Mouse (Mus musculus) kidney, adult 18-20 months (tissue): ENCODE results near the gene Mical2.

Experiments
- DNase-seq: peaks from one replicate; pipeline ENCODE4 v3.0.0; 2021

Gene Mical2

GRCm38 (mm10) chr7:112416058-112416526 lies 190.4 kb downstream of the Mical2 start:
- no peak for DNase-seq

- no peak for DNase-seq
These were observed 191.3 kb downstream of the Mical2 start for GRCm38 (mm10) chr7:112416730-112417513.

- DNase-seq, result no peak
These were observed 191.9 kb downstream of the Mical2 start for GRCm38 (mm10) chr7:112417598-112417997.

GRCm38 (mm10) chr7:112423438-112423837 lies 197.8 kb downstream of the Mical2 start:
- no peak for DNase-seq

GRCm38 (mm10) chr7:112426811-112427210 lies 201.2 kb downstream of the Mical2 start:
- DNase-seq, result no peak

- DNase-seq, result peak; percentile 86
These were observed 201.9 kb downstream of the Mical2 start, which contains the start of gene Parva for GRCm38 (mm10) chr7:112427357-112428157. Gene Parva (plus strand): TSS chr7:112427505.

GRCm38 (mm10) chr7:112428158-112428535 lies 202.5 kb downstream of the Mical2 start:
- peak; percentile 93 for DNase-seq

GRCm38 (mm10) chr7:112439846-112440245 lies 214.2 kb downstream of the Mical2 start:
- no peak for DNase-seq

GRCm38 (mm10) chr7:112444152-112444984 lies 218.7 kb downstream of the Mical2 start:
- DNase-seq, result no peak

GRCm38 (mm10) chr7:112444985-112445367 lies 219.3 kb downstream of the Mical2 start:
- no peak for DNase-seq

GRCm38 (mm10) chr7:112446498-112446897 lies 220.8 kb downstream of the Mical2 start:
- no peak for DNase-seq

GRCm38 (mm10) chr7:112449954-112450700 lies 224.5 kb downstream of the Mical2 start:
- DNase-seq, result peak; percentile 72

- DNase-seq, result no peak
These were observed 226.8 kb downstream of the Mical2 start for GRCm38 (mm10) chr7:112452471-112452870.

- DNase-seq, result no peak
These were observed 228.2 kb downstream of the Mical2 start for GRCm38 (mm10) chr7:112453805-112454214.

- DNase-seq, result no peak
These were observed 228.7 kb downstream of the Mical2 start for GRCm38 (mm10) chr7:112454380-112454779.

- no peak for DNase-seq
These were observed 229.3 kb downstream of the Mical2 start for GRCm38 (mm10) chr7:112454951-112455350.

- DNase-seq, result no peak
These were observed 230.0 kb downstream of the Mical2 start for GRCm38 (mm10) chr7:112455566-112456110.

- DNase-seq, result no peak
These were observed 231.7 kb downstream of the Mical2 start for GRCm38 (mm10) chr7:112457373-112457772.

- no peak for DNase-seq
These were observed 232.3 kb downstream of the Mical2 start for GRCm38 (mm10) chr7:112457920-112458319.

GRCm38 (mm10) chr7:112458440-112458839 lies 232.8 kb downstream of the Mical2 start:
- peak; percentile 50 for DNase-seq
